Mouse (Mus musculus) urinary bladder, postnatal 10 days (tissue): ENCODE data around the gene Bsnd.

Source experiments
- DNase-seq: peaks from one replicate; pipeline ENCODE4 v3.0.0; 2022; ENCODE audit warnings: low spot score

The Bsnd gene

GRCm38 (mm10) chr4:106492116-106492515 is at the start of gene Bsnd:
Gene Bsnd, minus strand, starts transcription at chr4:106492283.
- no peak for DNase-seq

GRCm38 (mm10) chr4:106541491-106541890 is 49.4 kb upstream of the Bsnd start:
- no peak for DNase-seq

DNA sequence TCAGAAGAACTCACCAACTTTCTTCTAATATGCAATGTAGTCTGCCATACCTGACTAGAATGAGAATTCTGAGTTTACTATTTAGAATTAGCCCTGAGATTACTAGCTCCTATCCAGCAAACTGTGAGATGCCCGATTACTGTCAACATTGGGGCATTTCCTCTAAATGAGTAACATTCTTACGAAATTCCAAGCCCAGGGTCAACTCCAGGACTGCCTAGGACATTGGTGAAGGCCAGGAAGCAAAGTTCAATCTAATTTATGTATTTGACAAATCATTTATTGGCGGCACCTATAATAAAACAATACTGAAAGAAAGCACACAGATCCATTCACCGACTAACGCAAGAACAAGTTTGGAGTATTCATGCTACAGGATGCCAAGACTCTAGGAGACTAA is 47.7 kb upstream of the Bsnd start:
- no peak for DNase-seq

- DNase-seq = no peak
Measured at GRCm38 (mm10) chr4:106534256-106534655, 42.2 kb upstream of the Bsnd start.

GRCm38 (mm10) chr4:106533421-106534080 is 41.5 kb upstream of the Bsnd start:
- no peak for DNase-seq

GRCm38 (mm10) chr4:106530113-106530482 is 38.0 kb upstream of the Bsnd start:
- no peak for DNase-seq

- DNase-seq = peak; percentile 66
Measured at GRCm38 (mm10) chr4:106529375-106530112, 37.5 kb upstream of the Bsnd start.

DNA sequence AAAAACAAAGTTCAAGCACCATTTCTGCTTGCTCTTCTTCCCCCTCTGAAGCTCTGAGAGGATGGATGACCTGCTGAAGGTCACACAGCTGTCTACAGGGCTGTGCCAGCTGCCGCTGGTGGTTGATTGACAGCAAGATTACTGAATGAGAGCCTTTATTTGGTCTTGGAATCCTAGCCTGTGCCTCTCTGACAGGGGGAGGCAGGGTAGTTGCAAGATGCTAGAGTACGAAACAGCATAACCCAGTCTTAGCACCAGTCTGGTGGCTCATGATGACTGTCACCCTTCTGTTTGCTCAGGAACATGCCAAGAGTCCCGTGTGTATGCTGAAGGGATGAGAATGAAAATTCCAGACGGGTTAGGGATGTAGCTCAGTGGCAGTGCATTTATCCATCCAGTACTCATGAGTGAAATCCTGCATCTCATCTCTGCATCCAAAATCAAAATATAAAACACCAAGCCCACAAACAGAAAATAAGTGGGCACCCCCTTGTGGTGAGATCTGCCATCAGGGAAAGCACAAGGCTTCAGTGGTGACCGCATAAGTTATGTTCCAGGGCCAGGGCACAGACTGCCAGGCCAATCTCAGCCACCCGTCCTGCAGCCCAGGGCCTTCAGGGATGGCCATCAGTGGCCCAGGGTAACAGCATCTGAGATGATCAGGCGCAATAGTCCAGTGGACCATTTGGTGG is 35.9 kb upstream of the Bsnd start:
- no peak for DNase-seq

- DNase-seq = no peak
Measured at GRCm38 (mm10) chr4:106525001-106525400, 32.9 kb upstream of the Bsnd start.

- DNase-seq = no peak
Measured at GRCm38 (mm10) chr4:106524131-106524530, 32.0 kb upstream of the Bsnd start.

DNA sequence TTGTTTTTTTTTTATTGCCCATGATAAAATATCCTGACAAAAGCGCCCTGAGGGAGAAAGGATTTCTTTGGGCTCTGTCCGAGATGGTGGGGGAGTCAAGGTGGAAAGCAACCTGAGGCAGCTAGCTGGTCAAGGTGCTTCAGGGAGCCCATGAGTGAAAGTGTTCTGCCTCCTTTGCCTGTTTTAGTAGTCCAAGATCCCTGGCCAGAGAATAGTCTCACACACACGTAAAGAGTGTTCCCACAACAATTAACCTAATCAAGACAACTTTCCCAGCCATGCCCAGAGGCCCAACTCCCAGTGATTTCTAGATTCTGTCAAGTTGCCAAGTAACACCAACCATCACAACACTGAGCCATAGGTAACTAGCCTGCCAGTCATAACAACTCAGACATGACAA is 30.5 kb upstream of the Bsnd start:
- no peak for DNase-seq

DNA sequence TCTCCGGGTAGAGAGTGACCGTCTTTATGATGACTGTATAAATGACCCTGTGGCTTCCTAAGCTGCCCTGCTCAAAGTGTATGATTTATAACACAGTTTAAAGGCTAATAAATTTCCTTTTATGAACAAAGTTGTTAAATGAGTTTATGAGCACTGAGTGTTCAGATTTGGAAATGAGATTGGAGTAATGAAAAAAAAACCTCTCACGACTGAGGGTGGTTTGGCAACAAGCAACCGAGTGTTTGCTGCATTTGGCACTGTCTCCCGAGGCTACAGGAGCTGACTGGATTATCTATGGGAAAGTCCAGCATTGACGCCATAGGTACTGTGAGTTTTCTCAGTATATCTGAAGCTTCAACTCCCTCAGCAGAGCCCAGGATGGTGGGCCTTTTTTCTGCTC is 22.5 kb upstream of the Bsnd start:
- DNase-seq = no peak

DNA sequence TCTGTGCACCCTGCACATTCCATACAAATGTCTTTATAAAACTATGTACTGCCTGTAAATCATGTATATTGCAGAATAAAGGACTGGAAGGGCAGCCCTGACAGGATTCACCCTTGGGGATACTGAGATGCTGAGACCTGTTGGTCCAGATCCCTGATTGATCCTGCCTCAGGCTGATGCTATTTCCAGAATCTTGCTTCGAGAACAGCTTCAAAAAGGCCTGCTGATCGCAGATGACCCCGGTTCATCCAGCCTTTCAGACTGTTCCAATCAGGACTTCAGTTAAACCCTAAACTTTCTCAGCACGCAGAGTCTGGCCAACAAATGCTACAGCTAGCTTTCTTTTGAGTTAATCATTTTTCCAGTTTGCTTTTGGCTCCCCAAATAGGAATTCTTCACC is 17.8 kb upstream of the Bsnd start:
- no peak for DNase-seq

DNA sequence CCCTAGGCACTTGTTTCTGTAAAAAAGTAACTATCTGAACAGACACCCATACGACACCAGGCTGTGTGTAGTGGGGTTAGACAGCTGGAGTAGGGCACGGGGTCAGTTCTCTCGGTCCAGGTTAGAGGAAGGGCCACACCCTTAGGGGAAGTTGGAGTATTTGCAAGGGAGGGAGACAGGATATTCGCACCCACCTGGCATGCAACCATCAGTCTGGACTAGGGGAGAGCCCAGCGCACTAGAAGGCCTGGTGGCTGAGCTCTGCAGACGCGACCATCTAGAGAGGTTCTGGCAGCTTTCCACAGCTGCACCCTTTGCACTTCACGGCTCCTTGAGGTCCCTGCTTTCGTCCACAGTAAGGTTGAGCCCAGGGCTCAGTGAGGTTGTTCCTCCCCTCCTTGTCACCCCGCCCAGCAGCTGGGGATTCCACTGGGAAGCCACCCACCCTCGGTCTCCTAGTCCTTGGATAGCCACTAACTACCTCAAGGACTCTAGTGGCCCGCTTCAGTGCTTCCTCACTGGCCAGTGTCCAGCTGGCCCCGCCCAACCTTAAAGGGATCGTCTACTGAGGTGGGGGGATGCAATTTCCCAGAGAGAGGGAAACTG is 13.5 kb upstream of the Bsnd start:
- DNase-seq = no peak

DNA sequence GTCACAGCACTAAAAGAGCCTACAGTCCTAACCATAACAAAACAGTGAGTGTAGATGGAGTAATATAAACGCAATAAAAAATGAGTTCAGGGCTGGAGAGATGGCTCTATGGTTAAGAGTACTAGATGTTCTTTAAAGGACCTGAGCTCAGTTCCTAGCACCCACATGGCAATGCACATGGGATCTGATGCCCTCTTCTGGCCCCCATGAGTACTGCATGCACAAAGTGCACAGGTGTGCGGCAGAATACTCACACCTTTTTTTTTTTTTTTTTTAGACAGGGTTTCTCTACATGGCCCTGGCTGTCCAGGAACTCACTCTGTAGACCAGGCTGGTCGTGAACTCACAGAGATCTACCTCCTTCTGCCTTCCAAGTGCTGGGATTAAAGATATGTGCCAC is 11.5 kb upstream of the Bsnd start:
- DNase-seq = no peak

- DNase-seq = no peak
Measured at GRCm38 (mm10) chr4:106500066-106500465, 8.0 kb upstream of the Bsnd start.

DNA sequence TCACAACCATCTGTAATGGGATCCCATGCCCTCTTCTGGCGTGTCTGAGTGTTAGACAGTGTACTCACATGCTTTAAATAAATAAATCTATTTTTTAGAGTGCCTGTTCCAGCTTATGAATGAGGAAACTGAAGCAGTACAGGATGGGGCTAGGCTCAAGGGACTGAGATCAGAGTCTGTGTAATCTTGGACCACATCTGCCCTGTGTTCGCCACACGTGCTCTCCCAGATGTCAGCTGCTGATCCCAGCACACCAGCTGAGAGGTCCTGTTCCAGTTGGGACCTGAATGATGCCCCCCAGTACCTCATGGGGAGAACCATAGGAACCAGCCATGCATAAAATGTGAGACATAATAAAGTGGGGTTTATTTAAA is 6.4 kb upstream of the Bsnd start:
- no peak for DNase-seq

DNA sequence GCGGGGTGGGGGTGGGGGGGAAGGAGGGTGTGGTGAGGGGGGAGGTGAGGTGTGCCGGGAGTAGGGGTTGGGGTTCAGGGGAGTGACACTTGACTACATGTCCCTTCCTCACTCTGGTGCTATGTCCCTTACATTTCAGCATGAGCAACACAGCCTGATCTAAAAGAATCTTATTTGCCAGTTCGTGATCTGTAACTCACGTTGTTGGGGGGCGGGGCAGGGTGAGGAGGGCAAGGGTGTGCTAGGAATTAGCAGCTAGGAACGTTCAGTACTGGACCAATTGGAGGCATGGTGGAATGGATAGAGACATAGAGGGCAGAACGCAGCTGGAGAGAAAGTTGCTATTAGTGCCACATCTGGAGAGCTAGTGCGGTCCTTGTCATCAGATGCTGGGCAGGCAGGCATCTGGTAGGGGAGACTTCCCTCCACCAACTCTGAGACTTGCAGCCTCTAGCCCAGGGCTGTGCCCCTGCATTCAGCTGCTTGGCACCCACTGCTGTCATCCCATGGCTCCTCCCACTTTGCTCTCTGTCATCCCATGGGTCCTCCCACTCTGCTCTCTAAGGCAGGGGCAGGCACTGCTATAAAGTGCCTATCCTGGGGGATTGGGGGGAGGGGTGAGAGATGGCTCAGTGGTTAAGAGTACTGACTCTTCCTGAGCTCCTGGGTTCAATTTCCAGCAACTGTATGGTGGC is 5.8 kb upstream of the Bsnd start:
- no peak for DNase-seq

- DNase-seq = no peak
Measured at GRCm38 (mm10) chr4:106496833-106497232, 4.8 kb upstream of the Bsnd start.

- no peak for DNase-seq
Measured at GRCm38 (mm10) chr4:106493639-106494038, 1.6 kb upstream of the Bsnd start.

DNA sequence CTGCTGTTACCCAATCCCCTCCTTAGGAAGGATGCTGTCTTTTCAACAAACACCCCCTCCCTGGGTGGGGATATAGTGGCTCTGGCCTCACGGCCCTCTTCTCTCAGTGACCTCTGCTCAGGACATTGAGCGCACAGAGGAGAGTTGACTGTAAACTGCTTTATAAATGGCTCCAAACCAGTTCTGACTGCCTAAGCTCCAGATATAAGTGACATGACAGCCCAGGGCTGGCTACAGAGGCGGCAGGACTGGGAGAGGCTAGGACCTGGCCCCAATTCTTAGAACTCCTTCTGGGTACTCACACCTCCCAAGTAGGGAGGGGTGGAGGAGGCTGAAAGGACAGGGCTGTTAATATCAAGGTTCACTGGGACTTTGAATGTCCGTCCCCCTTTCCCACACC is 1.5 kb downstream of the Bsnd start:
- no peak for DNase-seq

GRCm38 (mm10) chr4:106483831-106484230 is 8.3 kb downstream of the Bsnd start:
- no peak for DNase-seq
